Mouse (Mus musculus) CH12.LX (cell line): Measurements from ENCODE around the gene Cacna2d1.

Experiments
- CTCF ChIP-seq, 2 experiments: IDR thresholded peaks in 1 of 2; conservative IDR thresholded peaks in 1 of 2; 2 replicates each; pipeline ENCODE4 v1.5.1; 2011 to 2012; ENCODE audit warnings: low read depth in 2 of 2, low read length in 2 of 2, improper control_type of control experiment in 1 of 2, inconsistent platforms in 1 of 2, mild to moderate bottlenecking in 1 of 2, moderate library complexity in 1 of 2
- MAX ChIP-seq: IDR thresholded peaks from 2 replicates; pipeline ENCODE4 v1.6.1; 2011; ENCODE audit warnings: low read length, improper control_type of control experiment
- POLR2AphosphoS2 ChIP-seq: IDR thresholded peaks from 2 replicates; pipeline ENCODE4 v1.6.1; 2011; ENCODE audit warnings: low read depth, low read length, improper control_type of control experiment
- SIN3A ChIP-seq: IDR thresholded peaks from 2 replicates; pipeline ENCODE4 v1.6.1; 2012; ENCODE audit warnings: low read length, improper control_type of control experiment, inconsistent platforms
- ZNF384 ChIP-seq: IDR thresholded peaks from 2 replicates; pipeline ENCODE4 v1.6.1; 2012; ENCODE audit warnings: low read depth, low read length, improper control_type of control experiment, inconsistent platforms

- TF ChIP-seq CTCF (conservative IDR thresholded peaks at IDR 0.05 in 1 of 2, IDR thresholded peaks at IDR 0.05 in 1 of 2; ENCODE audit: low read depth in 2 of 2, low read length in 2 of 2) = no peak
- TF ChIP-seq ZNF384 = no peak
- no peak for TF ChIP-seq MAX
- no peak for TF ChIP-seq SIN3A
- TF ChIP-seq POLR2AphosphoS2 = no peak
These were observed 713 bp upstream of the Cacna2d1 start for GRCm38 (mm10) chr5:15933581-15934375.
